Mouse (Mus musculus): Measurements from ENCODE around the gene Ly6g6f. TPM values are rescaled to one million over a fixed set of nuclear protein-coding genes. Genes with fewer than 3 reads are reported as not detected.

Ly6g6f gene
- total and polyA plus RNA-seq, 3 experiments: 0.54 to 0.67 TPM; not detected in 1

GRCm38 (mm10) chr17:35131500-35132173 is 46.2 kb upstream of the Ly6g6f start, which contains the start of gene Apom:
Gene Apom, minus strand, starts transcription at chr17:35132050.
- Histone ChIP-seq H3K4me1 (ENCODE audit: control insufficient read depth in 1 of 2, insufficient read depth in 2 of 2) (peaks cover 5 to 22% of the 10 kb centered on the region in 2 experiments), H3K79me2 (replicated peaks; ENCODE audit: control insufficient read depth, extremely low read depth, insufficient read depth, poor library complexity, severe bottlenecking) (peaks cover 28% of the 10 kb centered on the region), H3K4me2 (ENCODE audit: insufficient read depth, low read depth, poor library complexity, severe bottlenecking) (no peak within 1 kb of the TSS), H3K36me3 (replicated peaks in 1 of 2; ENCODE audit: control insufficient read depth in 1 of 2, insufficient read depth in 1 of 2, low read length in 1 of 2) (peaks cover 13 to 38% of the 10 kb centered on the region in 2 experiments), H3K9me3 (replicated peaks; ENCODE audit: low read length) (no peaks in the 10 kb centered on the region), H3K9ac (ENCODE audit: insufficient read depth, low read depth) (no peak within 1 kb of the TSS), H3K4me3 (replicated peaks in 1 of 3; ENCODE audit: low read depth in 2 of 3, low read length in 2 of 3, poor library complexity in 1 of 3) (no peak within 1 kb of the TSS), H3K27me3 (replicated peaks) (no peaks in the 10 kb centered on the region), H3K27ac (ENCODE audit: insufficient read depth, low read depth) (no peak within 1 kb of the TSS)
- in situ Hi-C loops (cut with MboI; ENCODE audit: low pct_ligation_motif_present, low pct_unique_long_range_greater_than_20kb, low sequenced_read_pairs) (no loop called here), dilution Hi-C loops (cut with MboI; ENCODE audit: extremely low pct_ligation_motif_present, extremely low pct_unique_long_range_greater_than_20kb, low sequenced_read_pairs) (no loop called here)
- DNase-seq (ENCODE audit: extremely low read depth): no peak
- TF ChIP-seq MAX (IDR thresholded peaks at IDR 0.05; ENCODE audit: low read length): no peak
- no peak for TF ChIP-seq MEF2A (IDR thresholded peaks at IDR 0.05; ENCODE audit: borderline replicate concordance, low read depth, low read length)
- TF ChIP-seq ZNF384 (IDR thresholded peaks at IDR 0.05; ENCODE audit: low read depth, low read length): 0 out of 2 replicates have a peak, but pooled peaks have one; percentile 13

- in situ Hi-C loops (cut with MboI; ENCODE audit: low pct_ligation_motif_present, low pct_unique_long_range_greater_than_20kb, low sequenced_read_pairs): no loop called here
Observed at GRCm38 (mm10) chr17:35131038-35131437, 45.6 kb upstream of the Ly6g6f start.

GRCm38 (mm10) chr17:35128996-35129395 is 43.6 kb upstream of the Ly6g6f start:
- H3K79me2 ChIP-seq (replicated peaks; ENCODE audit: control insufficient read depth, extremely low read depth, insufficient read depth, poor library complexity, severe bottlenecking): peaks cover 16% of the 10 kb centered on the region
- in situ Hi-C loops (cut with MboI; ENCODE audit: low pct_ligation_motif_present, low pct_unique_long_range_greater_than_20kb, low sequenced_read_pairs): no loop called here
- H3K4me1 ChIP-seq (ENCODE audit: control insufficient read depth in 1 of 2, insufficient read depth in 2 of 2): peaks cover 5 to 31% of the 10 kb centered on the region in 2 experiments
- TF ChIP-seq BHLHE40 (IDR thresholded peaks at IDR 0.05; ENCODE audit: low read depth, low read length) (no peak), MYC (IDR thresholded peaks at IDR 0.05; ENCODE audit: low read depth, low read length) (no peak), TBP (conservative IDR thresholded peaks at IDR 0.05; ENCODE audit: low read depth, low read length) (no peak), MEF2A (IDR thresholded peaks at IDR 0.05; ENCODE audit: borderline replicate concordance, low read depth, low read length) (no peak), USF2 (conservative IDR thresholded peaks at IDR 0.05; ENCODE audit: low read depth, low read length) (no peak), RAD21 (IDR thresholded peaks at IDR 0.05; ENCODE audit: low read depth, low read length) (no peak), POLR2A (IDR thresholded peaks at IDR 0.05; ENCODE audit: low read depth, low read length) (no peak), E2F4 (IDR thresholded peaks at IDR 0.05; ENCODE audit: insufficient replicate concordance, low read depth, low read length) (no peak)
- H3K27ac ChIP-seq (ENCODE audit: insufficient read depth, low read depth): no peak overlapping the region
- no peak overlapping the region for H3K4me2 ChIP-seq (ENCODE audit: insufficient read depth, low read depth, poor library complexity, severe bottlenecking)
- DNase-seq (ENCODE audit: extremely low read depth): no peak
- H3K9ac ChIP-seq (ENCODE audit: insufficient read depth, low read depth): no peak overlapping the region
- H3K27me3 ChIP-seq (replicated peaks): no peaks in the 10 kb centered on the region
- peaks cover 20 to 48% of the 10 kb centered on the region in 2 experiments for H3K36me3 ChIP-seq (replicated peaks in 1 of 2; ENCODE audit: control insufficient read depth in 1 of 2, insufficient read depth in 1 of 2, low read length in 1 of 2)
- dilution Hi-C loops (cut with MboI; ENCODE audit: extremely low pct_ligation_motif_present, extremely low pct_unique_long_range_greater_than_20kb, low sequenced_read_pairs): no loop called here
- H3K9me3 ChIP-seq (replicated peaks; ENCODE audit: low read length): no peaks in the 10 kb centered on the region
- no peak overlapping the region for H3K4me3 ChIP-seq (replicated peaks in 1 of 3; ENCODE audit: low read depth in 2 of 3, low read length in 2 of 3, poor library complexity in 1 of 3)

More at GRCm38 (mm10) chr17:35131038-35131437, 45.6 kb upstream of the Ly6g6f start:
- Histone ChIP-seq H3K79me2 (replicated peaks; ENCODE audit: control insufficient read depth, extremely low read depth, insufficient read depth, poor library complexity, severe bottlenecking) (peaks cover 23% of the 10 kb centered on the region), H3K4me2 (ENCODE audit: insufficient read depth, low read depth, poor library complexity, severe bottlenecking) (no peak overlapping the region), H3K36me3 (replicated peaks in 1 of 2; ENCODE audit: control insufficient read depth in 1 of 2, insufficient read depth in 1 of 2, low read length in 1 of 2) (peaks cover 13 to 38% of the 10 kb centered on the region in 2 experiments), H3K27ac (ENCODE audit: insufficient read depth, low read depth) (no peak overlapping the region), H3K4me1 (ENCODE audit: control insufficient read depth in 1 of 2, insufficient read depth in 2 of 2) (peaks cover 5 to 16% of the 10 kb centered on the region in 2 experiments), H3K9ac (ENCODE audit: insufficient read depth, low read depth) (no peak overlapping the region), H3K4me3 (replicated peaks in 1 of 3; ENCODE audit: low read depth in 2 of 3, low read length in 2 of 3, poor library complexity in 1 of 3) (no peak overlapping the region), H3K27me3 (replicated peaks) (no peaks in the 10 kb centered on the region), H3K9me3 (replicated peaks; ENCODE audit: low read length) (no peaks in the 10 kb centered on the region)
- no peak for DNase-seq (ENCODE audit: extremely low read depth)
- TF ChIP-seq MAX (IDR thresholded peaks at IDR 0.05; ENCODE audit: low read length) (no peak), CHD1 (IDR thresholded peaks at IDR 0.05; ENCODE audit: low read depth, low read length) (no peak), ELF1 (IDR thresholded peaks at IDR 0.05; ENCODE audit: low read depth, low read length) (no peak), MAFK (IDR thresholded peaks at IDR 0.05; ENCODE audit: insufficient replicate concordance, low read length) (no peak), ETS1 (conservative IDR thresholded peaks at IDR 0.05; ENCODE audit: low read depth, low read length) (no peak), RAD21 (IDR thresholded peaks at IDR 0.05; ENCODE audit: low read depth, low read length) (no peak)
- dilution Hi-C loops (cut with MboI; ENCODE audit: extremely low pct_ligation_motif_present, extremely low pct_unique_long_range_greater_than_20kb, low sequenced_read_pairs): no loop called here
